Mouse (Mus musculus): Measurements from ENCODE around the gene Soat2.

The Soat2 gene

DNA sequence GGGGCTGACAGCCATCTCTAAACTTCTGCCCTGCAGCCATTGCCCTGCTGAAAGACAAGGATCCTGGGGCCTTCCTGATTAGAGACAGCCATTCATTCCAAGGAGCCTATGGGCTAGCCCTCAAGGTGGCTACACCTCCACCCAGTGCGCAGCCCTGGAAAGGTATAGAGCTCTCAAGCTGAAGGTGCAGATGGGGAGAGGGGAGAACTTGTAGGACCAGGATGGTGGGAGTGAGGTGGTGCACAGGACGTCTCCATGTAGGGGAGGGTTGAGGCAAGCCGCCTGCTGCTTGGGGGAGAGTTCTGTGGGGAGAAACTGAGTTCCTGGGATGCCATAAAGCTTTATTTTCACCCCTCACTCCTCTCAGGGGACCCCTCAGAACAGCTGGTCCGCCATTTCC lies 36.7 kb upstream of the Soat2 start:
- DNase-seq (ENCODE audit: low read depth, low spot score) = no peak

GRCm38 (mm10) chr15:102114651-102115260 lies 35.6 kb upstream of the Soat2 start:
- DNase-seq (ENCODE audit: low read depth, low spot score) = no peak

DNA sequence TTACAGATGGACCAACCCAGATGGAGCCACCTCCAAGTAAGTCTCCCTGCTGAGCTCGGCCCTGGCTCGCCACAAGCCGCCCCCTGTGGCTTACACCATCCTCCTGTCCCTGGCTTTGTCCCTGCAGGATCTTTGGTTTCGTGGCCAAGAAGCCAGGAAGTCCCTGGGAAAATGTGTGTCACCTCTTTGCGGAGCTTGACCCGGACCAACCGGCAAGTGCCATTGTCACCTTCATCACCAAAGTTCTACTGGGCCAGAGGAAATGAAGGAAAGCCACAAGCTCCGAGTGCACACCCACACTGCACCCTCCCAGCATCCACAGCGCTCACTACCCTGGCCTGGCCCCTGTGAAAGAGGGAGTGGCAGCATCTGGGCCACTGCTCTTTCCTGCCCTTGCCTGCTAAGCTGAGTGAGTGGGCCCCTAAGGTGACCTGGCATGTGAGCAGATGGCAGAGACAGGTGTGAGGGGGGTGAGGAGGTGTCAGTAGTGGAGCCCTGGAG lies 34.5 kb upstream of the Soat2 start:
- peak; percentile 73 for DNase-seq (ENCODE audit: low read depth, low spot score)

- no peak for DNase-seq (ENCODE audit: low read depth, low spot score)
Measured at GRCm38 (mm10) chr15:102116753-102117415, 33.4 kb upstream of the Soat2 start.

GRCm38 (mm10) chr15:102117461-102118443 lies 32.6 kb upstream of the Soat2 start:
- no peak for DNase-seq (ENCODE audit: low read depth, low spot score)

- no peak for DNase-seq (ENCODE audit: low read depth, low spot score)
Measured at GRCm38 (mm10) chr15:102118591-102118990, 31.7 kb upstream of the Soat2 start.

- DNase-seq (ENCODE audit: low read depth, low spot score) = no peak
Measured at GRCm38 (mm10) chr15:102119121-102119830, 31.1 kb upstream of the Soat2 start.

DNA sequence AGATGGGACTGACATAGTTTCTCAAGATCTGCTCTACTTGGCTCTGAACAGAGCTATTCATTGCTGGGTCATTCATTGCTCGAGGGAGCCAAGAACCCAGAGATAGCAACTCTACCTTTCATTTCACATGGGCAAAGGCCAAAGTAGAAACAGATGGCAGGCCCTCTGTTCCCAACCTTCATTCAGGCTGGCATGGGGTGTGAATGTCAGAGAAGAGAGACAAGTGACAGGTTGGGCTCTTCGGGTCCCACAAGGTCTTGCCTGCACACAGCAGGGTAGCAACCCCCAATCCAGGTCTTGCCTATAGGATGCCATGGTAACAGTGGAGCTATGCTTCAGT lies 30.5 kb upstream of the Soat2 start:
- DNase-seq (ENCODE audit: low read depth, low spot score) = no peak

- DNase-seq (ENCODE audit: low read depth, low spot score) = no peak
Measured at GRCm38 (mm10) chr15:102120530-102120929, 29.8 kb upstream of the Soat2 start.

GRCm38 (mm10) chr15:102126303-102126702 lies 24.0 kb upstream of the Soat2 start:
- no peak for DNase-seq (ENCODE audit: low read depth, low spot score)

DNA sequence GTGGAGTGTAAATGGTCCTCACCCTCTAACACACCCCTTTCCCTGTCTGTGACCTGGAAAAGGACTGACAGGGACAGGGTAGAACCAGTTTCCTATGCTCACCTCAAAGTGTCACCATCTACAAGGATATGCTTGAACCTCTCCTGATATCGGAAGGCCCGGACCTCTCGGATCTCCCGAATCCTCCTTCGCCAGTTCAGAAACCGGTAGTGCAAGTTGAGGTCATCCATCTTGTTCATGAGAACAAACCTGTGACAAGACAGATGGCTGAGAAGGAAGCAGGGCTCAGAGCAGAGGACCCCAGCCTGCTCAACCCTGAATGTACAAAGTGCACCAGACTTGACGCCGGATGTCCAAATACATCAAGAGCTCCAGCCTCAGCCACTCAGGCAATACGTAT lies 17.0 kb upstream of the Soat2 start:
- DNase-seq (ENCODE audit: low read depth, low spot score) = no peak

GRCm38 (mm10) chr15:102134709-102135108 lies 15.6 kb upstream of the Soat2 start:
- DNase-seq (ENCODE audit: low read depth, low spot score) = no peak

- no peak for DNase-seq (ENCODE audit: low read depth, low spot score)
Measured at GRCm38 (mm10) chr15:102135522-102136128, 14.7 kb upstream of the Soat2 start.

GRCm38 (mm10) chr15:102136129-102136758 lies 14.1 kb upstream of the Soat2 start, which contains the start of gene Spryd3:
Gene Spryd3, minus strand, starts transcription at chr15:102136234.
- DNase-seq (ENCODE audit: low read depth, low spot score) = peak; percentile 98

GRCm38 (mm10) chr15:102141120-102141519 lies 9.2 kb upstream of the Soat2 start:
- DNase-seq (ENCODE audit: low read depth, low spot score) = no peak

DNA sequence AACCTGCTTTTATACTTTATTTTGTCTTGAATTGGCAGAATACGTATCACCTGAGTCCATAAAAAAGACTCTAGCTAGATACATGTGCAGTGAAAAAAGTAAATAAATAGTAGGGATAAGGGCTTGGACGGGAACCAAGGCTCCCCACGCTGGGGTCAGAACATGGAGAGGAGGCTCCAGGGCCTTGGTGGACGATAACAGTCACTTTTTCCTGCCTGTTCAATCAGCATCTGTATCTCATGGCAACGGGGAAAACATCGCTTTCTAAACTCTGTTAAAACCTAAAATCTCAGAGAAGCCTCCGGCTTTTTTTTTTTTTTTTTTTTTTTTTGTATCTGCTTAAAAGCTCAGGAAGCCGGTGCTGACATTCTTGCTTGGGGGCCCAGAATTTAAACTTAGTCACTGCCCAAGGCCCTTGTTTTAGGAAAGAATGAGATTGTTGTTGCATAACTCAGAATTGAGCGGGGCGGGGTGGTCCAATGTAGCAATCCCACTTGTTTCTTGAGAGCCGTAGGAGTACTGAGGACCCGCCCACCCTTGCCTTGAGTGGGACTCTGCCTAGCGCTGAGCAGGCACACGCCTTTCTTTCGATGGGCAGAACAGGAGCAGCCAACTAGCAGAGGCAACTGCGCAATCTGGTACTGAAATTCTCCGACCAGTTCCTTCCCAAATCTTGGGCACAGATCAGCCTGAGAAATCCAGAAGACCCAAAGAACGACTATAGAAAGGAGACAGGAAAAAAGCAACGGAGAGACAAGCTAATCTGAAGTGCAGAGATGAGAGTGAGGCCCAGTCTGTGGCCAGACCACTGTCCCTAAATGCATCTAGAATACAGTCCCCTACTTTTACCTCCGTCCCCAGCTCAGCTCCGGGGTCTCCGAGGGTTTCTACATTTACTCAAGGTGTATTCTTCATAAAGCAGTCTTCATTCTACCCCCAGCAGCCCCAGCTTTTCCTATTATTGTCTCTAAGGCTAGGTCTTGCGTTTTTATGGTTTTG lies 7.1 kb upstream of the Soat2 start:
- DNase-seq (ENCODE audit: low read depth, low spot score) = no peak

DNA sequence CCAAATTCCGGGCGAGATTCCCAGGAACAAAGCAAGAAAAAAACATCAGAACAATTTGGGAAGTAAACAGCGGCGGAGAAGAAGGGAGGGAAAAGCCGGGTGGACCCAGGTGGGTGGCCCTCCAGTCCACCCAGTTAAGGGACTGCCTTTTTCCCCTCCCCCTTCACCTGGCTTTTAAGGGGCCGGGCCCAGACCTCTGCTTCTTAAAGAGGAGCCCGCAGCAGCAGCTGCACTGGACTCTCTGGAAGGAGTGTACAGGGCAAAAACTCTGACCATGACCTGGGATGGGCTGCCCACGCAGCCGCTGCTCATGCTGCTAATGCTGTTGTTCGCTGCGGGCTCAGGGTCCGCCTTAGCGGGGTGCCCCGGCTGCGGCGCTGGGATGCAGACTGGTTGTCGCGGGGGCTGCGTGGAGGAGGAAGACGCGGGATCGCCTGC lies 6.0 kb upstream of the Soat2 start, which contains the start of gene Igfbp6:
TSS of gene Igfbp6 (plus strand) at position 89 of the 438 bp plus-strand sequence.
- DNase-seq (ENCODE audit: low read depth, low spot score) = no peak

- DNase-seq (ENCODE audit: low read depth, low spot score) = no peak
Measured at GRCm38 (mm10) chr15:102144726-102145125, 5.6 kb upstream of the Soat2 start.

DNA sequence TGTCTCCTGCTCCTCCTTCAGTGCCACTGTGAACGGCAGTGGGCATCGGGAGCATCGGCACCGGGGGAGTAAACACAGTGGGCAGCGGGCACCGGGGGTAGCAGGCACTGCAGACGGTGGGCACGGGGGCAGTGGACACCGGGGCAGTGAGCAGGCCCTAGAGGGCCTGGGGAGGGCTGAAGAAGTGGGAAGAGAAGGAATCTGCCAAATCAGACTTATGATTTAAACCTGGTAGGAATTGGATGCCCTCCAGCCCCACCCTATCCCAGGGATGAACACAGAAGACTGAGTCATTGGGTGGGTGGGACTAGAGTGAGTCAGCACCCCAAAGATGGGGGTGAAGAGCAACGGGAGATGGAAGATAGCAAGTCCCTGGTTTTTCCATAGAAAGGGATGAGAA lies 5.0 kb upstream of the Soat2 start:
- no peak for DNase-seq (ENCODE audit: low read depth, low spot score)

Data from CD4-positive, CD25-positive, alpha-beta regulatory T cell, adult 2 months (primary cell).